In the genomic region with DNA sequence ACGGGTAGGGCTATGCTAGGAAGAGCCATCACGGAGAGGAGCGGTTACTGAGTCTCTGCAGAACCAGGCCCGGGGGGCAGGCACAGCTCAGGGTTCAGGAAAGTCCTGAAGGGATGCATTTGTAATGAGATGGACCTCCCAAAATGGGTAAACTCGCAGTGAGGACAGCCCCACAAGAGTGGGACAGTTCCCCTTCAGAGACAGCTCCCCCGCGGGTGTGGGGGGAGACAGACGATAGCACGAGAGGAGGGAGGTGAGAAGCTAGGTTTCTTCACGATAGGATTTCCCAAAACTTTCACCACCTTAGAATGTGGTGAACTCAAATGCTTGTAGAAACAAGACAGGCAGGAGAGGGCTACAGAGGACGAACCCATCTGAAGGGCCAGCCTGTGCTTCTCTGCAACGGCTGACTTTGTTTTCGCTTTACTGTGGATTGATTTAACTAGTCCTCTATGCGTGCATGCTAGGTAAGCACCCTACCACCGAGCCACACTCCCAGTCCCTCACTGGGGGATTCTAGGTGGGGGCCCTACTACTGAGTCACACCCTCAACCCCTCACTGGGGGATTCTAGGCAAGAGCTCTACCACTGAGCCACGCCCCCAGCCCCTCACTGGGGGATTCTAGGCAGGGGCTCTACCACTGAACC, we compare ENCODE assay signal across 16 mouse cellular contexts. TPM values are rescaled to one million over a fixed set of nuclear protein-coding genes. Genes with fewer than 3 reads are reported as not detected.
DNase-seq lines count a peak whose midpoint lies in the region; ATAC-seq and TF ChIP-seq lines count a peak whose summit lies in the region.
"Had no signal": no experiment of that assay in that cellular context is flagged by ENCODE, and none has a peak within 500 bp of the region (broad histone marks: within the 10 kb centered on the region; RNA-seq: fewer than 3 reads in every experiment).

No protein-coding gene starts in this region.

- no peaks in the 10 kb centered on the region for H3K27me3 ChIP-seq in hindbrain, postnatal 0 days (ENCODE audit: insufficient read depth, low read length)
- H3K27me3 ChIP-seq in hindbrain, embryonic 16.5 days (replicated peaks; ENCODE audit: control insufficient read depth, insufficient read depth, low read length): no peaks in the 10 kb centered on the region
- H3K27me3 ChIP-seq in CH12.LX (replicated peaks): no peaks in the 10 kb centered on the region
- H3K27me3 ChIP-seq: forebrain, embryonic 13.5 days; forebrain, embryonic 15.5 days had no signal

- 82% methylated on average over 16 of the region's 16 CpGs for WGBS in hindbrain, postnatal 0 days
- WGBS in hindbrain, embryonic 16.5 days: 79% methylated on average over 16 of the region's 16 CpGs

- TF ChIP-seq POLR2A in CH12.LX (IDR thresholded peaks at IDR 0.05; ENCODE audit: low read depth, low read length): peak; percentile 36

- in situ Hi-C loops in CH12.LX (cut with MboI; ENCODE audit: low pct_ligation_motif_present, low pct_unique_long_range_greater_than_20kb, low sequenced_read_pairs): no loop called here

- TF ChIP-seq RAD21 in CH12.LX (IDR thresholded peaks at IDR 0.05; ENCODE audit: low read depth, low read length): no peak

- no peak for TF ChIP-seq CTCF in hindbrain, postnatal 0 days (IDR thresholded peaks at IDR 0.05; ENCODE audit: low read depth)
- TF ChIP-seq CTCF in CH12.LX (conservative IDR thresholded peaks at IDR 0.05 in 1 of 2, IDR thresholded peaks at IDR 0.05 in 1 of 2; ENCODE audit: low read depth in 2 of 2, low read length in 2 of 2): no peak

- peak; percentile 61; the same call in 1 of the 2 replicates for TF ChIP-seq EP300 in CH12.LX (IDR thresholded peaks at IDR 0.05; ENCODE audit: low read length)

- no peaks in the 10 kb centered on the region for H3K4me1 ChIP-seq in hindbrain, postnatal 0 days (ENCODE audit: insufficient read depth, low read length)
- H3K4me1 ChIP-seq in hindbrain, embryonic 16.5 days (ENCODE audit: control insufficient read depth, insufficient read depth, low read depth, low read length): no peaks in the 10 kb centered on the region
- peaks cover 55 to 92% of the 10 kb centered on the region in 2 experiments for H3K4me1 ChIP-seq in CH12.LX (ENCODE audit: control insufficient read depth in 1 of 2, insufficient read depth in 2 of 2)
- H3K4me1 ChIP-seq: embryonic facial prominence, embryonic 12.5 days; forebrain, embryonic 13.5 days; forebrain, embryonic 15.5 days had no signal

- peak overlapping the region; percentile 68; the same call in 1 of the 2 replicates for H3K27ac ChIP-seq in hindbrain, postnatal 0 days
- H3K27ac ChIP-seq in hindbrain, embryonic 16.5 days (ENCODE audit: low read depth, low read length): no peak overlapping the region
- H3K27ac ChIP-seq in CH12.LX (ENCODE audit: insufficient read depth, low read depth): peak overlapping the region; percentile 98
- H3K27ac ChIP-seq: embryonic facial prominence, embryonic 10.5 days; embryonic facial prominence, embryonic 12.5 days; forebrain, embryonic 13.5 days; forebrain, embryonic 15.5 days had no signal

- H3K36me3 ChIP-seq in hindbrain, postnatal 0 days (ENCODE audit: insufficient read depth, low read length): no peaks in the 10 kb centered on the region
- 0 out of 2 replicates have a peak, but pooled peaks cover 2% of the 10 kb centered on the region for H3K36me3 ChIP-seq in hindbrain, embryonic 16.5 days (ENCODE audit: control insufficient read depth, insufficient read depth, low read length)
- peaks cover 82 to 84% of the 10 kb centered on the region in 2 experiments for H3K36me3 ChIP-seq in CH12.LX (replicated peaks in 1 of 2; ENCODE audit: control insufficient read depth in 1 of 2, insufficient read depth in 1 of 2, low read length in 1 of 2)
- H3K36me3 ChIP-seq: embryonic facial prominence, embryonic 10.5 days; embryonic facial prominence, embryonic 12.5 days had no signal

- no peak for DNase-seq in hindbrain, postnatal 0 days (ENCODE audit: low spot score)
- DNase-seq in urinary bladder, adult 2 months (ENCODE audit: low spot score): peak; percentile 8
- DNase-seq in urinary bladder, postnatal 36 days (ENCODE audit: low spot score in 2 of 2): no peak
- DNase-seq in CH12.LX (ENCODE audit: extremely low read depth): no peak
- DNase-seq in gastrocnemius, adult 18-20 months (ENCODE audit: low spot score): no peak
- no peak for DNase-seq in lung, postnatal 4 days
- DNase-seq: adrenal gland, adult 2 months; adrenal gland, postnatal 10 days; adrenal gland, postnatal 25 days; forebrain, postnatal 0 days had no signal

- peak; percentile 54; the same call in 1 of the 2 replicates for ATAC-seq in hindbrain, postnatal 0 days
- no peak for ATAC-seq in hindbrain, embryonic 16.5 days
- ATAC-seq: CD4-positive, CD25-positive, alpha-beta regulatory T cell, adult 4 months; forebrain, embryonic 13.5 days; forebrain, embryonic 15.5 days had no signal

- dilution Hi-C loops in CH12.LX (cut with MboI; ENCODE audit: extremely low pct_ligation_motif_present, extremely low pct_unique_long_range_greater_than_20kb, low sequenced_read_pairs): no loop called here

- H3K79me2 ChIP-seq in CH12.LX (replicated peaks; ENCODE audit: control insufficient read depth, extremely low read depth, insufficient read depth, poor library complexity, severe bottlenecking): peaks cover 18% of the 10 kb centered on the region

- no peaks in the 10 kb centered on the region for H3K9me3 ChIP-seq in hindbrain, postnatal 0 days (ENCODE audit: low read length)
- no peaks in the 10 kb centered on the region for H3K9me3 ChIP-seq in hindbrain, embryonic 16.5 days (ENCODE audit: control insufficient read depth, low read length)
- peaks cover 7% of the 10 kb centered on the region for H3K9me3 ChIP-seq in CH12.LX (replicated peaks; ENCODE audit: low read length)
- H3K9me3 ChIP-seq: embryonic facial prominence, embryonic 10.5 days; embryonic facial prominence, embryonic 12.5 days; forebrain, embryonic 13.5 days; forebrain, embryonic 15.5 days had no signal

- no peak overlapping the region for H3K4me3 ChIP-seq in hindbrain, postnatal 0 days (ENCODE audit: low read length)
- no peak overlapping the region for H3K4me3 ChIP-seq in hindbrain, embryonic 16.5 days (ENCODE audit: low read length)
- peak overlapping the region in 1 of 3 experiments; percentile 23 for H3K4me3 ChIP-seq in CH12.LX (replicated peaks in 1 of 3; ENCODE audit: low read depth in 2 of 3, low read length in 2 of 3, poor library complexity in 1 of 3)
- H3K4me3 ChIP-seq: embryonic facial prominence, embryonic 10.5 days; embryonic facial prominence, embryonic 12.5 days; forebrain, embryonic 13.5 days; forebrain, embryonic 15.5 days had no signal

- H3K4me2 ChIP-seq in hindbrain, postnatal 0 days (ENCODE audit: low read depth, low read length): no peak overlapping the region
- no peak overlapping the region for H3K4me2 ChIP-seq in hindbrain, embryonic 16.5 days (ENCODE audit: low read length)
- peak overlapping the region; percentile 32 for H3K4me2 ChIP-seq in CH12.LX (ENCODE audit: insufficient read depth, low read depth, poor library complexity, severe bottlenecking)
- H3K4me2 ChIP-seq: embryonic facial prominence, embryonic 12.5 days; forebrain, embryonic 13.5 days; forebrain, embryonic 15.5 days had no signal

- H3K9ac ChIP-seq in hindbrain, postnatal 0 days (replicated peaks; ENCODE audit: low read length): no peak overlapping the region
- no peak overlapping the region for H3K9ac ChIP-seq in hindbrain, embryonic 16.5 days (ENCODE audit: low read depth, low read length)
- H3K9ac ChIP-seq in CH12.LX (ENCODE audit: insufficient read depth, low read depth): no peak overlapping the region; the same call in 1 of the 2 replicates
- H3K9ac ChIP-seq: embryonic facial prominence, embryonic 12.5 days; forebrain, embryonic 13.5 days; forebrain, embryonic 15.5 days; forebrain, postnatal 0 days had no signal

TF ChIP-seq in CH12.LX, 34 proteins besides CTCF, POLR2A, EP300 and RAD21 (continues in another document):
- TF ChIP-seq ETS1 (conservative IDR thresholded peaks at IDR 0.05; ENCODE audit: low read depth, low read length) (peak; percentile 79), IRF4 (IDR thresholded peaks at IDR 0.05; ENCODE audit: low read depth, low read length) (peak; percentile 80), BHLHE40 (IDR thresholded peaks at IDR 0.05; ENCODE audit: low read depth, low read length) (peak; percentile 88), UBTF (IDR thresholded peaks at IDR 0.05; ENCODE audit: low read depth, low read length) (0 out of 2 replicates have a peak, but pooled peaks have one; percentile 48), ZKSCAN1 (IDR thresholded peaks at IDR 0.05; ENCODE audit: borderline replicate concordance, low read depth, low read length) (no peak), NELFE (IDR thresholded peaks at IDR 0.05; ENCODE audit: low read depth, low read length) (no peak), MEF2A (IDR thresholded peaks at IDR 0.05; ENCODE audit: borderline replicate concordance, low read depth, low read length) (peak; percentile 89), POLR2AphosphoS2 (IDR thresholded peaks at IDR 0.05; ENCODE audit: low read depth, low read length) (no peak; the same call in 1 of the 2 replicates), CHD1 (IDR thresholded peaks at IDR 0.05; ENCODE audit: low read depth, low read length) (peak; percentile 69; the same call in 1 of the 2 replicates), CHD2 (IDR thresholded peaks at IDR 0.05; ENCODE audit: low read length) (peak; percentile 55; the same call in 1 of the 2 replicates), ZMIZ1 (IDR thresholded peaks at IDR 0.05; ENCODE audit: low read depth, low read length) (peak; percentile 34; the same call in 1 of the 2 replicates), SIN3A (IDR thresholded peaks at IDR 0.05; ENCODE audit: low read length) (peak; percentile 51)

RNA-seq across cellular contexts. Expression of a gene that starts 40.7 kb away (rescaled TPM):
- total RNA-seq in hindbrain, postnatal 0 days (2014; rRNA removed): 38.4 and 40.4 TPM in 2 replicates
- 23.7 and 26.3 TPM in 2 replicates for polyA plus RNA-seq in hindbrain, postnatal 0 days (2015; fragmentation: Nextera tagmentation; extraction: Ambion mirVana)
- 30.0 and 39.7 TPM in 2 replicates for polyA plus RNA-seq in hindbrain, embryonic 16.5 days (2015; fragmentation: Nextera tagmentation; extraction: Ambion mirVana)
- 23.1 and 27.7 TPM in 2 replicates for polyA plus RNA-seq in urinary bladder, adult 2 months (2012; rRNA removed)
- 11.2 and 11.8 TPM in 2 replicates for total RNA-seq in CH12.LX (2012; rRNA removed)
- total RNA-seq in CH12.LX (2014; rRNA removed): 2.8 and 3.4 TPM in 2 replicates
- polyA plus RNA-seq in CH12.LX (2012; ENCODE audit: insufficient read length, low read depth): 11.9 and 13.3 TPM in 2 replicates
- 1 to 10 TPM; 7.5 to 7.7 TPM for total RNA-seq in gastrocnemius, adult 18-20 months (2021)

RNA-seq across cellular contexts. Expression of a gene that starts 40.9 kb away (rescaled TPM):
- total RNA-seq in hindbrain, postnatal 0 days (2014; rRNA removed): 141 and 142 TPM in 2 replicates
- polyA plus RNA-seq in hindbrain, postnatal 0 days (2015; fragmentation: Nextera tagmentation; extraction: Ambion mirVana): 14.6 and 14.8 TPM in 2 replicates
- 12.5 and 15.8 TPM in 2 replicates for polyA plus RNA-seq in hindbrain, embryonic 16.5 days (2015; fragmentation: Nextera tagmentation; extraction: Ambion mirVana)
- 30.7 and 34.7 TPM in 2 replicates for polyA plus RNA-seq in urinary bladder, adult 2 months (2012; rRNA removed)
- total RNA-seq in CH12.LX (2012; rRNA removed): 0.88 and 2.1 TPM in 2 replicates
- total RNA-seq in CH12.LX (2014; rRNA removed): 0.80 and 1.0 TPM in 2 replicates
- 1.5 and 2.0 TPM in 2 replicates for polyA plus RNA-seq in CH12.LX (2012; ENCODE audit: insufficient read length, low read depth)
- 1 to 10 TPM; 1.7 to 2.7 TPM for total RNA-seq in gastrocnemius, adult 18-20 months (2021)
